Mouse (Mus musculus) cerebellum, adult 2 months (tissue): ENCODE measurements around the gene Arl8a. TPM values are rescaled to one million over a fixed set of nuclear protein-coding genes. Genes with fewer than 3 reads are reported as not detected.
"Not testable (repeated sequence)": the region's sequence is repeated elsewhere in the genome, so short reads cannot be mapped to it uniquely, and the experiment has no call there.

Source experiments
- DNase-seq, 2 experiments: peaks; one replicate each; pipeline ENCODE4 v3.0.0; 2021
- H3K27ac ChIP-seq: fragments of 200-500 bp; 2 replicates; pipeline ENCODE4 v1.5.1; 2012; ENCODE audit warnings: low read length, control low read depth, inconsistent platforms; ENCODE audit not compliant: insufficient read depth
- H3K27me3 ChIP-seq: fragments of 200-500 bp; 2 replicates; pipeline ENCODE4 v1.6.1; 2012; ENCODE audit warnings: inconsistent platforms, mild to moderate bottlenecking, low read length, moderate library complexity; ENCODE audit not compliant: control insufficient read depth, insufficient read depth
- H3K4me1 ChIP-seq: fragments of 200-500 bp; 2 replicates; pipeline ENCODE4 v1.6.1; 2011; ENCODE audit warnings: low read length; ENCODE audit not compliant: control insufficient read depth, insufficient read depth
- H3K4me3 ChIP-seq: fragments of 200-500 bp; replicated peaks from 2 replicates; pipeline ENCODE3; 2011; ENCODE audit warnings: mild to moderate bottlenecking, low read depth, low read length, control low read depth; ENCODE audit not compliant: insufficient read depth
- CTCF ChIP-seq: fragments of 200-500 bp; IDR thresholded peaks from 2 replicates; pipeline ENCODE4 v1.5.1; 2011; ENCODE audit warnings: low read depth, mild to moderate bottlenecking, control low read depth, low read length, moderate library complexity, borderline replicate concordance; ENCODE audit not compliant: insufficient read depth
- POLR2A ChIP-seq: fragments of 200-500 bp; IDR thresholded peaks from 2 replicates; pipeline ENCODE4 v1.6.1; 2011; ENCODE audit warnings: low read length, control low read depth, borderline replicate concordance; ENCODE audit not compliant: insufficient read depth
- WGBS: fragments of 180-500 bp; shearing (Covaris S2); methylation state at CpG from one replicate; pipeline ENCODE4 v1.1.7; 2018; 5-methylcytosine and 5-hydroxymethylcytosine counted together
- polyA plus RNA-seq: library from polyadenylated mRNA; depleted of rRNA; stranded (reverse); fragments of >200 nt; gene quantifications from 2 replicates; pipeline ENCODE4 v1.2.3, GENCODE M21; 2012; rRNA removed

Arl8a gene
- 285 and 297 TPM in 2 replicates for polyA plus RNA-seq

DNA sequence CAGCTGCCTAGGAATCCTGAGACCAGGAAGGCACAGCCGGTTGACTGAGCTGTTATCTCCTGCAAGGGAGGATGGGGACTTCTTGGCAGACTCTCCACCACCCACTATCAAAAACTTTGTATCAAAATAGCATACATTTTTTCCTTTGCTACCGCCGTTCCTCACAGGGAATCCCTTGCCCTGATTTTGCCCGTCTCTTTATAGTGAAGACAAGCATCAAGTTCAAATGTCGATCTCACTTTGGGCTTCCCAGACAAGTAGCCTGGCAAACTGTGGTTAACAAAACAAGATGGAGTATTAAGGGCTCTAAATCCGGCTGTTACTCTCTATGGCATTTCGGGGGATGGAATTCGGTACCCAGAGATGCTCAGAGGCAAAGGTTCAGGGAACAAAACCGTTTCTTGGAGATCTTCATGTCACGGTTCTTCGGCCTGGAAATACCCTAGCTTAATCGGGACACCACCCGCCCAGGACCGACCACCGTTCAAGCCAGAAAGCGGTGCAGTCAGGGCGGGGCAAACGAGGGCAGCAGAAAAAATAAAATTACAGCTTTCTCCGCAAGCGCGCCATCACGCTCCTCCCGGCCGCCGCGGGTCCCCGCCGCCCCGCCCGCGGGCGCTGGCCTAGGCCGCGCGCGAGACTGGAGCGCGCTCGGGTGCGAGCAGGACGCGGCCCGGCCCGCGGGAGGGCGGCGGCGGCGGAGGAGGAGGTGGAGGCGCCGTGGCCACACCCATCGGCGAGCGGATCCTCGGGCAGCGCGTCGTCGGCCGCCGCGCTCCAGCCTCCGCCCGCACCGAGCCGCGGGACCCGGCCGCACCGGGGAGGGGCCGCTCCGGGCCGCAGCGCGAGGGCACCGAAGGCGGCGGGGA is at the start of gene Arl8a:
Arl8a (plus strand) TSS at position 748 of the 869 bp plus-strand sequence.
- peak; percentile 89 to 93 for DNase-seq
- Histone ChIP-seq H3K4me3 (peak within 1 kb of the TSS; percentile 92), H3K27me3 (no peaks in the 10 kb centered on the region), H3K27ac (peak within 1 kb of the TSS; percentile 96), H3K4me1 (peaks cover 14% of the 10 kb centered on the region; the same call in 1 of the 2 replicates)
- TF ChIP-seq POLR2A (peak; percentile 75; the same call in 1 of the 2 replicates), CTCF (no peak)
- under 1% methylated on average over 78 of the region's 78 CpGs for WGBS

- DNase-seq: no peak
- H3K27me3 ChIP-seq: no peaks in the 10 kb centered on the region
- H3K27ac ChIP-seq: no peak overlapping the region
- TF ChIP-seq POLR2A (no peak), CTCF (no peak)
- no peak overlapping the region for H3K4me3 ChIP-seq
- 93% methylated on average over 6 of the region's 6 CpGs for WGBS
- no peaks in the 10 kb centered on the region for H3K4me1 ChIP-seq
Observed at GRCm38 (mm10) chr1:135097441-135097840, 49.2 kb upstream of the Arl8a start.

- Histone ChIP-seq H3K27me3 (no peaks in the 10 kb centered on the region), H3K4me1 (no peaks in the 10 kb centered on the region), H3K4me3 (no peak overlapping the region), H3K27ac (no peak overlapping the region)
- WGBS: 17% methylated on average over 7 of the region's 7 CpGs
- no peak for DNase-seq
- TF ChIP-seq POLR2A: no peak
- no peak for TF ChIP-seq CTCF
Observed at GRCm38 (mm10) chr1:135098441-135098840, 48.2 kb upstream of the Arl8a start.

DNA sequence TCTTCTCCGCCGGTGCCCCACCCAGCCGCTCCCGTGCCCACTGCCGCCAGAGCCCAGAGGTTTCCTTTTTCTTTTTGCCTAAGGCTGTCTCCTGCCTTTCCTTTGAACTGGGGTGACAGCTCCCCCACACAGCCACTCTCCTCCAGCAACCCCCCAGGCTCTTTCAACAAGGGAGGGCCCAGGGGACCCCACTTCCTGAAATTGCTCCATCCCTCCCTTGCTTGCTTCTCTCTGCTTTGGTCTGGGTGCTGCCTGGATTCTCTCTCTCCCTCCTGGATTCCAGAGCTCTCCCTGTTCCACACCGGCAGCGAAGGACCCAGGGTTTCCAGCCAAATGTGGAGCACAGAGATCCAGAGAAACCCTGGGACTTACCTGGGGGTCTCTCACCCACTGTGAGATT is 46.2 kb upstream of the Arl8a start:
- 39% methylated on average over 7 of the region's 7 CpGs for WGBS
- no peaks in the 10 kb centered on the region for H3K4me1 ChIP-seq
- H3K4me3 ChIP-seq: no peak overlapping the region
- H3K27ac ChIP-seq: no peak overlapping the region
- TF ChIP-seq POLR2A (no peak), CTCF (no peak)
- DNase-seq: no peak
- peaks cover 2% of the 10 kb centered on the region; the same call in 1 of the 2 replicates for H3K27me3 ChIP-seq

GRCm38 (mm10) chr1:135105124-135105523 is 41.5 kb upstream of the Arl8a start, which contains the start of gene Lgr6:
Lgr6 (minus strand) TSS chr1:135105276.
- no peak for DNase-seq
- peaks cover 4% of the 10 kb centered on the region; the same call in 1 of the 2 replicates for H3K27me3 ChIP-seq
- 3% methylated on average over 40 of the region's 40 CpGs for WGBS
- H3K4me1 ChIP-seq: no peaks in the 10 kb centered on the region
- no peak within 1 kb of the TSS for H3K27ac ChIP-seq
- no peak for TF ChIP-seq CTCF
- no peak for TF ChIP-seq POLR2A
- H3K4me3 ChIP-seq: no peak within 1 kb of the TSS

DNA sequence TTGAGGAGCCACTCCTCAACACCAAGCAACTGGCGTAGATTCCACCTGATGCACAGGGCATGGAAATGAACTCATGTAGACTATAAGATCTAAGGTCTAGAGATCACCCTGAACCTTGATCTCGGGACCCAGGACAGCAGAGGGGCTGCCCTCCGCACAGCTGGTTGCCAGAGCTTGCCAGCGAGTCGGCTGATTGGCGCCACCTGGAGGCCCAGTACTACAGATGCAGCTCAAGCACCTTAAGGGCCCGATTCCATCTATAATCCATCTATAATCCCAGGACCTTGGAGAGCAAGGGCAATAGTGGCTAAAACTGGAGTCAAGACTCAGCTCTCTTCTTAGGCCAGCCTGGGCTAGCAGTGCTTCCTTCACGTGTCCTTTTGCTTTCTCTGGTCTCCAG is 40.7 kb upstream of the Arl8a start:
- Histone ChIP-seq H3K4me1 (no peaks in the 10 kb centered on the region), H3K4me3 (no peak overlapping the region), H3K27me3 (peaks cover 4% of the 10 kb centered on the region; the same call in 1 of the 2 replicates), H3K27ac (no peak overlapping the region)
- WGBS: 4% methylated on average over 8 of the region's 8 CpGs
- TF ChIP-seq POLR2A (no peak), CTCF (peak; percentile 68)
- peak; percentile 22 to 41 for DNase-seq

- H3K4me1 ChIP-seq: no peaks in the 10 kb centered on the region
- peaks cover 4% of the 10 kb centered on the region; the same call in 1 of the 2 replicates for H3K27me3 ChIP-seq
- no peak overlapping the region for H3K27ac ChIP-seq
- DNase-seq: no peak
- WGBS: 59% methylated on average over 6 of the region's 6 CpGs
- H3K4me3 ChIP-seq: no peak overlapping the region
- TF ChIP-seq POLR2A: no peak
- TF ChIP-seq CTCF: peak; percentile 73
Observed at GRCm38 (mm10) chr1:135108611-135109010, 38.0 kb upstream of the Arl8a start.

GRCm38 (mm10) chr1:135110075-135110474 is 36.5 kb upstream of the Arl8a start:
- TF ChIP-seq CTCF: peak; percentile 93
- TF ChIP-seq POLR2A: no peak
- H3K27me3 ChIP-seq: peaks cover 3% of the 10 kb centered on the region; the same call in 1 of the 2 replicates
- WGBS: 15% methylated on average over 6 of the region's 6 CpGs
- H3K4me3 ChIP-seq: no peak overlapping the region
- H3K27ac ChIP-seq: no peak overlapping the region
- peak; percentile 53 to 79 for DNase-seq
- no peaks in the 10 kb centered on the region for H3K4me1 ChIP-seq

DNA sequence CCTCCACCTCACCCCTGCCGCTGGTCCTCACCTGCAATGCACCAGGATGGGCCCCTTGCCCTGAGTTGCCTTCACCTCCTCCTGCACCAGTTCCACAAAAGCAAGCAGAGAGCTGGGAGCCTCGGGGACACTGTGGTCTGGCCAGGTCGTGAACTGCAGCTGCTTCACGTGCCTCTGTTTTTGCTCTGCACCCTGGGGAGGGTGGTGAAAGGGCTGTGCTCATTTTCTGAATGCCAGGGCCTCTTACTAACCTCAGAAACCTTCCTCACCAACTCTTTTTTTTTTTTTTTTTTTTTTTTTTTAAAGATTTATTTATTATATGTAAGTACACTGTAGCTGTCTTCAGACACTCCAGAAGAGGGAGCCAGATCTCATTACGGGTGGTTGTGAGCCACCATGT is 35.4 kb upstream of the Arl8a start:
- DNase-seq, H3K4me3 ChIP-seq, H3K4me1 ChIP-seq, H3K27me3 ChIP-seq, H3K27ac ChIP-seq: not testable (repeated sequence)
- 77% methylated on average over 5 of the region's 5 CpGs for WGBS
